ENCODE assay signal across 8 mouse cellular contexts in the genomic region with DNA sequence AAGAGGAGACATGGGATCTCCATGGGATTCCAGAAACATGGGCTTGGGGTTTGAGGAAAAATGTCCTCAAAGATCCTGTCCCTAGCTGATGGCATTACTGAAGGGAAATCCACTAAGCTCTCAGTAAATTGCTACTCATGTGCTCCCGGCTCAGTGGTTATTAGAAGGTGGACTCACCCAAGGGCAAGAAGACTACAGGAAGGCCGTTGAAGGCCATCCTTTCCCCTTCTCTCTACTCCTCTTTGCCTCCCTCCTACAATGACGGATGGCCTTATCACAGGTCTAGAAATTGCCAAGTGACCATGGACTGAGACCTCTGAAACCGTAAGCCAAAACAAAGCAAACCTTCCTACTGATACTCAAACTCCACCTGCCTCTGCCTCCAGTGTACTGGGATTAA. TPM values are rescaled to one million over a fixed set of nuclear protein-coding genes. Genes with fewer than 3 reads are reported as not detected.
DNase-seq lines count a peak whose midpoint lies in the region; ATAC-seq and TF ChIP-seq lines count a peak whose summit lies in the region.

No protein-coding gene starts in this region.

- no peaks in the 10 kb centered on the region for H3K9me3 ChIP-seq in forebrain, embryonic 13.5 days (replicated peaks)
- H3K9me3 ChIP-seq in forebrain, embryonic 11.5 days (ENCODE audit: control insufficient read depth, low read length): no peaks in the 10 kb centered on the region
- H3K9me3 ChIP-seq in kidney, postnatal 0 days (replicated peaks; ENCODE audit: low read length): no peaks in the 10 kb centered on the region
- no peaks in the 10 kb centered on the region for H3K9me3 ChIP-seq in forebrain, embryonic 16.5 days (ENCODE audit: control insufficient read depth, low read length)
- H3K9me3 ChIP-seq in midbrain, postnatal 0 days (ENCODE audit: low read length): no peaks in the 10 kb centered on the region

- H3K9ac ChIP-seq in forebrain, embryonic 13.5 days: peak overlapping the region; percentile 35; the same call in 1 of the 2 replicates
- no peak overlapping the region for H3K9ac ChIP-seq in forebrain, embryonic 11.5 days (ENCODE audit: low read length)
- H3K9ac ChIP-seq in kidney, postnatal 0 days (ENCODE audit: low read depth, low read length): no peak overlapping the region
- peak overlapping the region; percentile 34; the same call in 1 of the 2 replicates for H3K9ac ChIP-seq in forebrain, embryonic 16.5 days (replicated peaks; ENCODE audit: low read depth, low read length)
- no peak overlapping the region for H3K9ac ChIP-seq in midbrain, postnatal 0 days (replicated peaks; ENCODE audit: low read length, poor library complexity, severe bottlenecking)

- ATAC-seq in forebrain, embryonic 13.5 days: no peak
- ATAC-seq in forebrain, embryonic 11.5 days (replicated peaks; ENCODE audit: low FRiP score): no peak
- ATAC-seq in kidney, postnatal 0 days (replicated peaks; ENCODE audit: low FRiP score, low read depth): no peak
- ATAC-seq in forebrain, embryonic 16.5 days: no peak
- ATAC-seq in midbrain, postnatal 0 days (ENCODE audit: low FRiP score): no peak

- peaks cover 93% of the 10 kb centered on the region for H3K36me3 ChIP-seq in forebrain, embryonic 13.5 days (ENCODE audit: poor library complexity, severe bottlenecking)
- H3K36me3 ChIP-seq in forebrain, embryonic 11.5 days (ENCODE audit: control insufficient read depth, insufficient read depth, low read length): peaks cover 24% of the 10 kb centered on the region
- peaks cover 69% of the 10 kb centered on the region for H3K36me3 ChIP-seq in kidney, postnatal 0 days (ENCODE audit: insufficient read depth, low read length)
- H3K36me3 ChIP-seq in forebrain, embryonic 16.5 days (ENCODE audit: control insufficient read depth, insufficient read depth): peaks cover 53% of the 10 kb centered on the region
- H3K36me3 ChIP-seq in midbrain, postnatal 0 days (ENCODE audit: insufficient read depth, low read length): peaks cover 64% of the 10 kb centered on the region

- H3K4me1 ChIP-seq in forebrain, embryonic 13.5 days: peaks cover 46% of the 10 kb centered on the region
- peaks cover 7% of the 10 kb centered on the region; the same call in 1 of the 2 replicates for H3K4me1 ChIP-seq in forebrain, embryonic 11.5 days (replicated peaks; ENCODE audit: control insufficient read depth, insufficient read depth, low read length)
- H3K4me1 ChIP-seq in kidney, postnatal 0 days (replicated peaks; ENCODE audit: insufficient read depth, low read length): peaks cover 4% of the 10 kb centered on the region; the same call in 1 of the 2 replicates
- peaks cover 36% of the 10 kb centered on the region for H3K4me1 ChIP-seq in forebrain, embryonic 16.5 days (replicated peaks; ENCODE audit: control insufficient read depth, insufficient read depth, low read length)
- H3K4me1 ChIP-seq in midbrain, postnatal 0 days (ENCODE audit: insufficient read depth, low read length): no peaks in the 10 kb centered on the region; the same call in 1 of the 2 replicates

- H3K27me3 ChIP-seq in forebrain, embryonic 13.5 days: no peaks in the 10 kb centered on the region
- H3K27me3 ChIP-seq in forebrain, embryonic 11.5 days (ENCODE audit: control insufficient read depth, insufficient read depth, low read length): no peaks in the 10 kb centered on the region
- no peaks in the 10 kb centered on the region for H3K27me3 ChIP-seq in kidney, postnatal 0 days (ENCODE audit: insufficient read depth, low read length)
- no peaks in the 10 kb centered on the region for H3K27me3 ChIP-seq in forebrain, embryonic 16.5 days (replicated peaks; ENCODE audit: control insufficient read depth, insufficient read depth, low read length)
- H3K27me3 ChIP-seq in midbrain, postnatal 0 days (ENCODE audit: insufficient read depth, low read length): no peaks in the 10 kb centered on the region

- H3K4me2 ChIP-seq in forebrain, embryonic 13.5 days: no peak overlapping the region
- H3K4me2 ChIP-seq in forebrain, embryonic 11.5 days (ENCODE audit: low read depth, low read length, severe bottlenecking): no peak overlapping the region
- H3K4me2 ChIP-seq in kidney, postnatal 0 days (ENCODE audit: low read length): no peak overlapping the region
- no peak overlapping the region for H3K4me2 ChIP-seq in forebrain, embryonic 16.5 days (ENCODE audit: low read length)
- H3K4me2 ChIP-seq in midbrain, postnatal 0 days (ENCODE audit: low read depth, low read length, poor library complexity, severe bottlenecking): no peak overlapping the region

- H3K4me3 ChIP-seq in forebrain, embryonic 13.5 days: no peak overlapping the region
- H3K4me3 ChIP-seq in forebrain, embryonic 11.5 days (ENCODE audit: low read depth, low read length): no peak overlapping the region
- no peak overlapping the region for H3K4me3 ChIP-seq in kidney, postnatal 0 days (replicated peaks; ENCODE audit: low read depth, low read length)
- H3K4me3 ChIP-seq in forebrain, embryonic 16.5 days (replicated peaks; ENCODE audit: low read length): no peak overlapping the region
- H3K4me3 ChIP-seq in midbrain, postnatal 0 days (ENCODE audit: low read depth, low read length): no peak overlapping the region

- peak overlapping the region; percentile 82 for H3K27ac ChIP-seq in forebrain, embryonic 13.5 days
- no peak overlapping the region for H3K27ac ChIP-seq in forebrain, embryonic 11.5 days (ENCODE audit: low read depth, low read length)
- H3K27ac ChIP-seq in kidney, postnatal 0 days: peak overlapping the region; percentile 50
- H3K27ac ChIP-seq in forebrain, embryonic 16.5 days (ENCODE audit: low read length): peak overlapping the region; percentile 81
- peak overlapping the region; percentile 38; the same call in 1 of the 2 replicates for H3K27ac ChIP-seq in midbrain, postnatal 0 days (ENCODE audit: low read depth, low read length)

- 83% methylated on average over 4 of the region's 4 CpGs for WGBS in forebrain, embryonic 13.5 days
- WGBS in forebrain, embryonic 11.5 days: 97% methylated on average over 4 of the region's 4 CpGs
- WGBS in kidney, postnatal 0 days: 89% methylated on average over 4 of the region's 4 CpGs
- 77% methylated on average over 4 of the region's 4 CpGs for WGBS in forebrain, embryonic 16.5 days
- 92% methylated on average over 4 of the region's 4 CpGs for WGBS in midbrain, postnatal 0 days

- no peak for TF ChIP-seq CTCF in kidney, postnatal 0 days (IDR thresholded peaks at IDR 0.05; ENCODE audit: low read depth)
- TF ChIP-seq CTCF in midbrain, postnatal 0 days (IDR thresholded peaks at IDR 0.05): no peak

- no peak for DNase-seq in forebrain, embryonic 11.5 days (ENCODE audit: low spot score)
- no peak for DNase-seq in kidney, postnatal 0 days (ENCODE audit: low spot score)
- DNase-seq in kidney, adult 9 months: no peak
- no peak for DNase-seq in midbrain, postnatal 0 days (ENCODE audit: low spot score)
- DNase-seq in urinary bladder, postnatal 4 days (ENCODE audit: low spot score in 2 of 2): no peak
- DNase-seq in adrenal gland, adult 18-20 months (ENCODE audit: low spot score in 2 of 2): no peak

RNA-seq across cellular contexts. Expression of gene Dync1li2, which starts 6.3 kb away (rescaled TPM):
- 108 and 109 TPM in 2 replicates for polyA plus RNA-seq in forebrain, embryonic 13.5 days (2015; fragmentation: Nextera tagmentation; extraction: Ambion mirVana)
- 101 and 105 TPM in 2 replicates for polyA plus RNA-seq in forebrain, embryonic 11.5 days (2014; fragmentation: Nextera tagmentation; extraction: Ambion mirVana)
- 34.4 and 37.5 TPM in 2 replicates for polyA plus RNA-seq in kidney, postnatal 0 days (2015; fragmentation: Nextera tagmentation; extraction: Ambion mirVana)
- polyA plus RNA-seq in forebrain, embryonic 16.5 days (2015; fragmentation: Nextera tagmentation; extraction: Ambion mirVana): 139 and 143 TPM in 2 replicates
- total RNA-seq in midbrain, postnatal 0 days (2014; rRNA removed): 80.5 and 106 TPM in 2 replicates
- polyA plus RNA-seq in midbrain, postnatal 0 days (2015; fragmentation: Nextera tagmentation; extraction: Ambion mirVana): 66.5 and 73.4 TPM in 2 replicates
- total RNA-seq in adrenal gland, adult 18-20 months (2021): 100 to 1,000 TPM; 113 to 159 TPM

RNA-seq across cellular contexts. Expression of gene Cmtm4, which starts 41.0 kb away (rescaled TPM):
- 2.6 TPM in 2 replicates for polyA plus RNA-seq in forebrain, embryonic 13.5 days (2015; fragmentation: Nextera tagmentation; extraction: Ambion mirVana)
- 3.3 and 3.6 TPM in 2 replicates for polyA plus RNA-seq in forebrain, embryonic 11.5 days (2014; fragmentation: Nextera tagmentation; extraction: Ambion mirVana)
- polyA plus RNA-seq in kidney, postnatal 0 days (2015; fragmentation: Nextera tagmentation; extraction: Ambion mirVana): 4.5 and 4.7 TPM in 2 replicates
- 2.8 and 3.2 TPM in 2 replicates for polyA plus RNA-seq in forebrain, embryonic 16.5 days (2015; fragmentation: Nextera tagmentation; extraction: Ambion mirVana)
- 38.7 and 39.8 TPM in 2 replicates for total RNA-seq in midbrain, postnatal 0 days (2014; rRNA removed)
- 2.5 and 2.7 TPM in 2 replicates for polyA plus RNA-seq in midbrain, postnatal 0 days (2015; fragmentation: Nextera tagmentation; extraction: Ambion mirVana)
- total RNA-seq in adrenal gland, adult 18-20 months (2021): 10 to 100 TPM; 39.6 to 44.5 TPM

Comparison
In these comparisons a context has a peak if more than half of its experiments do, and no peak if none do; other contexts are left out.
1. H3K9ac ChIP-seq: peak in forebrain, embryonic 13.5 days (single experiment) and forebrain, embryonic 16.5 days (single experiment); none in forebrain, embryonic 11.5 days (single experiment), kidney, postnatal 0 days (single experiment) and midbrain, postnatal 0 days (single experiment).